Mouse (Mus musculus): Measurements from ENCODE around the gene Orm2. TPM values are rescaled to one million over a fixed set of nuclear protein-coding genes. Genes with fewer than 3 reads are reported as not detected.

Orm2 gene
- polyA plus RNA-seq, 1 experiment, result 0.36 TPM

- no peak for DNase-seq (ENCODE audit: low spot score)
Measured at GRCm38 (mm10) chr4:63405051-63405450, 42.8 kb downstream of the Orm2 start.

GRCm38 (mm10) chr4:63405683-63406082 is 43.4 kb downstream of the Orm2 start:
- no peak for DNase-seq (ENCODE audit: low spot score)

GRCm38 (mm10) chr4:63408247-63408646 is 46.0 kb downstream of the Orm2 start:
- DNase-seq (ENCODE audit: low spot score), result no peak

- no peak for DNase-seq (ENCODE audit: low spot score)
Measured at GRCm38 (mm10) chr4:63408649-63409048, 46.4 kb downstream of the Orm2 start.

DNA sequence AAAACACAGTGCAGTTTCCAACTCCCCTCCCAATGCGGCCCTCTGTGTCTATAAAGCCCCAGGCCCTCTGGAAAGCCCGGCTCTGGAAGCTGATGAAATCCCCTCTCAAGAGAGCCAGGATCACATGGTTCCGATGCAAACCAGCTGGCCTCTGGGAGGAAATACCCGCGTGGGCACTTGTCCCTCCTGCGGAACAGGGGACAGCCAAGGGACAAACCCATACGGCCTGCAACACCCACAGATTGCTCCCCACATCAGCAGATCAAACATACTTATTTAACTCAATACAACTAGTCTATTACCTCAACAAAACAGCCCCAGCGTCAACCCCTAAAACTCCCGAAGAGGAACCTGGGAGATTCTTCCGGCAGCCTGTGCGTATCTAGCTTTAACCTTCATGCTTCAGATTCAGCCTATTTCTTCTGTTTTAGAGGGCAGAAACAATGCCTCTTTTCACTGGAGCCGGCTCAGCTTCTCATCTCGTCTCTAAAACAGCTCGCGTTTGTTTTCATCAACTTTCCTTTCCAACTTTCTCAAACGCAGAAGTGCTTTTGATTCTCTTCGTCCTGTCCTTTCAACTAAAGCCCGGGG is 47.2 kb downstream of the Orm2 start:
- DNase-seq (ENCODE audit: low spot score), result no peak

GRCm38 (mm10) chr4:63409908-63410582 is 47.8 kb downstream of the Orm2 start:
- no peak for DNase-seq (ENCODE audit: low spot score)

- DNase-seq (ENCODE audit: low spot score), result peak; percentile 78
Measured at GRCm38 (mm10) chr4:63410583-63410934, 48.3 kb downstream of the Orm2 start.

DNA sequence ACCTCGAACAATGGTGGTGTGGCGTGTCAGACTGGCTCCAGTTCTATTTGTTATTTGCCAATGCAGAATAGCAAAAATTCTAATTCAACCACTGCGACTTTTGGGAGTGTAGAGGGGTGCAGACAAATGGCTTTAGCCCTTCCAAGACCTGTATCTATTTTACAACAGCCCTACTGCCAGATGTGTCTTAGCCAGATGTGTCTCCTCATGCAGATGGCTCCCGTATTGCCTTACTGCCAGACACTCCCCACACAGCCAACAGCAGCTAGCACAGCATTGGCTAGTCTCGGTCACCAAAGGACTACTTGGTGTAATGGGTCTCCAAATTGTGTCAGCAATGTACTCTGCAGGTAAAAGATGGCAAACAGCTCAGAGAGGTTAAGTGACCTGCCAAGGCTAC is 49.0 kb downstream of the Orm2 start:
- DNase-seq (ENCODE audit: low spot score), result no peak

DNA sequence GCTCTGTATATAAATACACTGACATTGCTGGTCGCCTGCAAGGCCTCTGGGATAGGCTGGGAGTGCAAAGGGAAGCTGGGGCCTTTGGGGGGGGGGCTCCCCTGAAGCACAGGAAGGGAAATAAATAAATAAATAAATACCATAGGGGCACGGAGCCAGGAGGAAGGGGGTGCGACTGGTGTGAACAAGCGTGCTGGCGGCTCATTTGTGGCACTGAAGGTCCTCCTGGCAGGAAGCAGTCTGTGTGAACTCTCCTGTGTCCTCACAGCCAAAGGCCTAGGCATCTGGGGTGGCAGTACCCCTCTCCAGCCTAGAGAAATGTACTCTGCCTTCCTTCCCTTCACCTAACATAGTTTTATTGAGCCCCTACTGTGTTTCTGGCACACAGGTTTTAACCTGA is 52.7 kb downstream of the Orm2 start:
- no peak for DNase-seq (ENCODE audit: low spot score)

Other genes starting within 250 kb of the Orm2 start
- 0.80 and 2.7 TPM in 2 replicates for gene Ambp, start 207.7 kb upstream of the Orm2 start, polyA plus RNA-seq (2012; rRNA removed)
- not detected in 2 replicates for gene Kif12, start 190.3 kb upstream of the Orm2 start, polyA plus RNA-seq (2012; rRNA removed)
- gene Col27a1, start 148.4 kb upstream of the Orm2 start, polyA plus RNA-seq (2012; rRNA removed), result 12.3 and 13.3 TPM in 2 replicates
- gene Orm1, start 17.9 kb upstream of the Orm2 start, polyA plus RNA-seq (2012; rRNA removed), result 7.2 and 12.5 TPM in 2 replicates
- gene Orm3, start 6.3 kb upstream of the Orm2 start, polyA plus RNA-seq (2012; rRNA removed), result 0.32 and 0.39 TPM in 2 replicates
- 1.8 and 3.5 TPM in 2 replicates for gene Akna, start 40.9 kb downstream of the Orm2 start, polyA plus RNA-seq (2012; rRNA removed)
- 4.7 and 4.8 TPM in 2 replicates for gene Whrn, start 133.5 kb downstream of the Orm2 start, polyA plus RNA-seq (2012; rRNA removed)
- 115 and 120 TPM in 2 replicates for gene Atp6v1g1, start 182.3 kb downstream of the Orm2 start, polyA plus RNA-seq (2012; rRNA removed)
- gene Tmem268, start 196.3 kb downstream of the Orm2 start, polyA plus RNA-seq (2012; rRNA removed), result 9.2 and 9.9 TPM in 2 replicates
- not detected in 2 replicates for gene Gm11213, start 242.8 kb downstream of the Orm2 start, polyA plus RNA-seq (2012; rRNA removed)